Mouse (Mus musculus): Measurements from ENCODE around the gene Fahd2a.

Gene Fahd2a

GRCm38 (mm10) chr2:127433487-127434295, 10.7 kb downstream of the Fahd2a start:
- DNase-seq (ENCODE audit: low spot score in 2 of 2), result no peak

- peak; percentile 22 to 29 for DNase-seq (ENCODE audit: low spot score in 2 of 2)
Measured at GRCm38 (mm10) chr2:127430238-127430637, 14.1 kb downstream of the Fahd2a start.

- no peak for DNase-seq (ENCODE audit: low spot score in 2 of 2)
Measured at GRCm38 (mm10) chr2:127424977-127425376, 19.4 kb downstream of the Fahd2a start, which contains the start of gene Gpat2. Gpat2 (plus strand) TSS chr2:127425199.

GRCm38 (mm10) chr2:127418266-127418970, 25.9 kb downstream of the Fahd2a start:
- no peak for DNase-seq (ENCODE audit: low spot score in 2 of 2)

DNA sequence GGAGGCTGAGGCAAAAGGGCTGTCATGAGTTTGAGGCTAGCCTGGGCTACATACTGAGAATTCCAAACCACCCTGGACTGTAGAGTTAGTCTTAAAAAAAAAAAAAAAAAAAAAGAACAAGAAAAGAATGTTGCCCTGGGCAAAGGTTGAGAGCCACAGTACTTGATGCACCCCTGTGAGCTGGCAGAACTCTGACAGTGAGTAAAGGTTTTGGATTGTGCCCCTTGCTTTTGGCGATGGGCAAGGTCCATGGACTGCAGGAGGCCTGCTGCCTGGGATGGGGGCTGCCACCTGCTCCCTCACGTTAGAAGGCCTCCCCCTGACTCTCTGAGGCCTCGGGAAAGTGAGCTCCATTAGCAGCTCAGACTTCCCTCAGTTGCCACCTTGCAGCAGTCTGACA, 27.7 kb downstream of the Fahd2a start:
- DNase-seq (ENCODE audit: low spot score in 2 of 2), result no peak

GRCm38 (mm10) chr2:127415806-127416205, 28.6 kb downstream of the Fahd2a start:
- DNase-seq (ENCODE audit: low spot score in 2 of 2), result no peak

DNA sequence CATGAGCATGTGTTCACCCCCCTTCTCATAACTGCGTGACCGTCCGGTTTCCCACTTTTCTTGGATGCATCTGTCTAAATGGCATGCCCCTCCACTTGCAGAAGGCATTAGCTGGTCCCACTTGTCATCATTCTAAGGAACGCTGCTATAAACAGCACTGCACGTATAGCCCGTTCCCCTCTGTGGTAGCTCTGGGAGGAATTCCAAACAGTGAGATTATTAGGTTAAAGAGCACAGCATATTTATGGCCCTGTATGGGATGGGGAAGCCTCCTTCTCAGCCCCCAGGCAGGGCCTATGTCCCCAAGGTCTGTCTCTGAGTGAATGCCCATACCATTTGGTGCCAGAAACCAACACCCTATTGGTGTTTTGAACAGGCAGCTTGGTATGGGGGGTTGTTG, 33.2 kb downstream of the Fahd2a start:
- DNase-seq (ENCODE audit: low spot score in 2 of 2), result no peak

DNA sequence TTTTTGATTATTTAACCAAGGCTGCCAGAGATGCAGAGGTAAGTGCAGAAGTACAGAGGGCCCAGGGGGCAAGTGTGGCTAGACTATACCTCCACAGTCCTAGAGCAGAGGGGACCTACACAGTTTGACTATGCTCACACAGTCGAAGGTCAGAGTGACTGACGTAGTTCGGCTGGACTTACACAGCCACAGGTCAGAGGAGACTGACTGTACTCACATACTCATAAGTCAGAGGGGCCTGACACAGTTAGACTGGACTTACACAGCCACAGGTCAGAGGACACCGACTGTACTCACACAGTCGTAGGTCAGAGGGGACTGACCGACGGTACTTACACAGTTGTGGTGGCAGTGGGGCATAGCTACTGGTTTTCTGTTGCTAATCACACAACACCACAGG, 45.6 kb downstream of the Fahd2a start:
- no peak for DNase-seq (ENCODE audit: low spot score in 2 of 2)

- no peak for DNase-seq (ENCODE audit: low spot score in 2 of 2)
Measured at GRCm38 (mm10) chr2:127394606-127395161, 49.7 kb downstream of the Fahd2a start.

DNA sequence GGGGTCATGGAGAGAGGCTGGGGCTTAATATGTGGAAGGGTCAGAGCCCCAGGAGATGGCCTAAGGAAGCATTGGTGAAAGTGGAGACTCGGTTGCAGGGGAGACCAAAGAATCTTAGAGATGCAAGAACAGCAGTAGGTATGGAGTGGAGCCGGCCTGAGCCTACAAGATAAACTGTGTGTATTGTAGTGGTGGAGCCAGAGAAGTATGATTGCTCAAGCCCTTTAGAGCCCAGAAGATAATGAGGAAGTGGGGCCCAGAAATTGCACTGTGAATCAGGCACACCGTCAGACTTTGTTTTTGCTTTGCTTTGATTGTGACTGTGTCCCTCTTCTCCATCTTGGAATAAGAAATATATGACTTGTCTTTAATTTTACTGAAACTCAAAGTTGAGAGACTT, 53.0 kb downstream of the Fahd2a start:
- no peak for DNase-seq (ENCODE audit: low spot score in 2 of 2)

GRCm38 (mm10) chr2:127390846-127391245, 53.5 kb downstream of the Fahd2a start:
- DNase-seq (ENCODE audit: low spot score in 2 of 2), result no peak

- no peak for DNase-seq (ENCODE audit: low spot score in 2 of 2)
Measured at GRCm38 (mm10) chr2:127390352-127390751, 54.0 kb downstream of the Fahd2a start.

GRCm38 (mm10) chr2:127387521-127387920, 56.8 kb downstream of the Fahd2a start:
- DNase-seq (ENCODE audit: low spot score in 2 of 2), result peak; percentile 47 to 71

Data from heart, adult 9 months (tissue).